In the genomic region with DNA sequence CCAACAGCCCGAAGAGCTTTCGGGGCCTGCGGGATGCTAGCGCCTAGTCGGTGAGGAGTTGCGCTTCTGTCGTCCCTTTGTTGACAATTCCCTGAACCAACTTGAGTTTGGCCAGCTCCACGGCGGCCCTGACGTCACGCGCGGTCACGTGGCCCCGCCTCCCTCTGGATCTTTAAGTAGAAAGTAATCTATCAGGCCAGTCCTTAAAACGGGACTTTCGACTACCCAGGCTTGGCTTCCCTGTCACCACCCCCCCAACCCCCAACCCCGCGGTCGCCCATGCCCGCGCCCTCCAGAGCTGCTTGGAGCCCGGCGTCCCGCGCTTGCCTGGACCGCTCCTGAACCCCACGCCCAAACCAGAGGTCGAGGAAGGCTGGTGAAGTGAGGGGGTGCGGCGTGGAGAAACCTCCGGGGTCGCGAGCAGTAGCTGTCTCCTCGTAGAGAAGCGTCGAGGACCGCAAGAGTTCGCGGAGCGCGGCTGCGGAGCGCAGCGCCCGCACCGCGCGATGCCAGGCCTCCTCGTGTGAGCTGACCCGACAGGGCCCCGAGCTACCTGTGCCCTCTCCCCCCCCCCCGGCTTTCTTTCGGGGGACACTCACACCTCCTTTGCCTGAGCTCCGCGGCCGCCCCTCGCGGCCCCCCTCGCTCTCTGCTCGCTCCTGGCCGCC, we compare ENCODE assay signal across 9 mouse cellular contexts. TPM values are rescaled to one million over a fixed set of nuclear protein-coding genes. Genes with fewer than 3 reads are reported as not detected.
A peak's percentile ranks its signal among the peaks of the same experiment; 100 is the strongest.
DNase-seq lines count a peak whose midpoint lies in the region; ATAC-seq and TF ChIP-seq lines count a peak whose summit lies in the region.
"Had no signal": no experiment of that assay in that cellular context is flagged by ENCODE, and none has a peak within 500 bp of the region (broad histone marks: within the 10 kb centered on the region; RNA-seq: fewer than 3 reads in every experiment).

Foxd3 (plus strand) TSS at position 363 of the 668 bp plus-strand sequence.

- no peaks in the 10 kb centered on the region for H3K9me3 ChIP-seq in kidney, embryonic 14.5 days (ENCODE audit: control insufficient read depth, low read length)
- H3K9me3 ChIP-seq in heart, embryonic 12.5 days (replicated peaks) = no peaks in the 10 kb centered on the region
- H3K9me3 ChIP-seq in liver, embryonic 13.5 days (replicated peaks) = no peaks in the 10 kb centered on the region
- no peaks in the 10 kb centered on the region for H3K9me3 ChIP-seq in stomach, postnatal 0 days (ENCODE audit: control insufficient read depth, low read length)

- no peak within 1 kb of the TSS for H3K27ac ChIP-seq in kidney, embryonic 14.5 days (ENCODE audit: low read depth, low read length)
- H3K27ac ChIP-seq in heart, embryonic 12.5 days (ENCODE audit: poor library complexity, severe bottlenecking) = no peak within 1 kb of the TSS
- H3K27ac ChIP-seq in liver, embryonic 13.5 days = no peak within 1 kb of the TSS
- 0 out of 2 replicates have a peak within 1 kb of the TSS, but pooled peaks have one; percentile 8 for H3K27ac ChIP-seq in stomach, postnatal 0 days (replicated peaks)

- peak within 1 kb of the TSS; percentile 27 for H3K4me3 ChIP-seq in kidney, embryonic 14.5 days (ENCODE audit: low read length)
- peak within 1 kb of the TSS; percentile 45 for H3K4me3 ChIP-seq in heart, embryonic 12.5 days
- H3K4me3 ChIP-seq in liver, embryonic 13.5 days (replicated peaks) = peak within 1 kb of the TSS; percentile 40
- peak within 1 kb of the TSS; percentile 37 for H3K4me3 ChIP-seq in stomach, postnatal 0 days (ENCODE audit: low read depth, low read length)

- H3K9ac ChIP-seq in kidney, embryonic 14.5 days (ENCODE audit: low read depth, low read length) = no peak within 1 kb of the TSS
- H3K9ac ChIP-seq in heart, embryonic 12.5 days = no peak within 1 kb of the TSS
- no peak within 1 kb of the TSS for H3K9ac ChIP-seq in liver, embryonic 13.5 days
- H3K9ac ChIP-seq in stomach, postnatal 0 days (ENCODE audit: low read length) = no peak within 1 kb of the TSS; the same call in 1 of the 2 replicates

- TF ChIP-seq CTCF in stomach, postnatal 0 days (IDR thresholded peaks at IDR 0.05; ENCODE audit: low read depth) = no peak

- H3K27me3 ChIP-seq in kidney, embryonic 14.5 days (ENCODE audit: control insufficient read depth, insufficient read depth, low read length) = peaks cover 88% of the 10 kb centered on the region
- peaks cover 71% of the 10 kb centered on the region for H3K27me3 ChIP-seq in heart, embryonic 12.5 days (replicated peaks)
- H3K27me3 ChIP-seq in liver, embryonic 13.5 days = peaks cover 98% of the 10 kb centered on the region
- H3K27me3 ChIP-seq in stomach, postnatal 0 days (ENCODE audit: control insufficient read depth, insufficient read depth, low read length) = peaks cover 34% of the 10 kb centered on the region
- H3K27me3 ChIP-seq: Patski had no signal

- intact Hi-C loops in gastrocnemius, postnatal 36 days (cut with DNase I) = no loop called here

- H3K4me2 ChIP-seq in kidney, embryonic 14.5 days (replicated peaks; ENCODE audit: low read depth, low read length) = peak within 1 kb of the TSS; percentile 39
- H3K4me2 ChIP-seq in heart, embryonic 12.5 days = peak within 1 kb of the TSS; percentile 64
- H3K4me2 ChIP-seq in liver, embryonic 13.5 days = peak within 1 kb of the TSS; percentile 45
- peak within 1 kb of the TSS; percentile 48 for H3K4me2 ChIP-seq in stomach, postnatal 0 days (replicated peaks; ENCODE audit: low read depth)

- peaks cover 11% of the 10 kb centered on the region; the same call in 1 of the 2 replicates for H3K4me1 ChIP-seq in kidney, embryonic 14.5 days (ENCODE audit: control insufficient read depth, insufficient read depth, low read length)
- H3K4me1 ChIP-seq in heart, embryonic 12.5 days (replicated peaks) = peaks cover 38% of the 10 kb centered on the region
- H3K4me1 ChIP-seq in liver, embryonic 13.5 days (replicated peaks) = peaks cover 21% of the 10 kb centered on the region; the same call in 1 of the 2 replicates
- peaks cover 2% of the 10 kb centered on the region; the same call in 1 of the 2 replicates for H3K4me1 ChIP-seq in stomach, postnatal 0 days (replicated peaks; ENCODE audit: control insufficient read depth, insufficient read depth)

- WGBS in kidney, embryonic 14.5 days = under 1% methylated on average over 56 of the region's 62 CpGs
- 1% methylated on average over 57 of the region's 62 CpGs for WGBS in heart, embryonic 12.5 days
- 2% methylated on average over 61 of the region's 62 CpGs for WGBS in liver, embryonic 13.5 days (ENCODE audit: insufficient replicate concordance)
- WGBS in stomach, postnatal 0 days = 2% methylated on average over 47 of the region's 62 CpGs

- no peaks in the 10 kb centered on the region for H3K36me3 ChIP-seq in kidney, embryonic 14.5 days (ENCODE audit: control insufficient read depth, insufficient read depth, low read length)
- no peaks in the 10 kb centered on the region for H3K36me3 ChIP-seq in heart, embryonic 12.5 days
- no peaks in the 10 kb centered on the region for H3K36me3 ChIP-seq in liver, embryonic 13.5 days
- H3K36me3 ChIP-seq in stomach, postnatal 0 days (ENCODE audit: control insufficient read depth, insufficient read depth, low read length) = no peaks in the 10 kb centered on the region

- DNase-seq in kidney, postnatal 36 days = no peak
- peak; percentile 20 for DNase-seq in adrenal gland, postnatal 25 days
- DNase-seq in liver, embryonic 13.5 days = no peak
- peak; percentile 52 for DNase-seq in stomach, postnatal 0 days (ENCODE audit: low spot score)
- no peak for DNase-seq in right cerebral cortex, postnatal 4 days
- no peak for DNase-seq in gastrocnemius, postnatal 36 days

- ATAC-seq in kidney, embryonic 14.5 days (ENCODE audit: low FRiP score, low TSS enrichment) = 0 out of 2 replicates have a peak, but pooled peaks have one; percentile 40
- peak; percentile 34; the same call in 1 of the 2 replicates for ATAC-seq in heart, embryonic 12.5 days (ENCODE audit: insufficient number of reproducible peaks, low FRiP score)
- no peak for ATAC-seq in liver, embryonic 13.5 days (ENCODE audit: low read depth)
- ATAC-seq in stomach, postnatal 0 days (ENCODE audit: low FRiP score, low TSS enrichment) = peak; percentile 63; the same call in 1 of the 2 replicates
- ATAC-seq: Patski had no signal

- no peak for TF ChIP-seq EP300 in stomach, postnatal 0 days (optimal IDR thresholded peaks at IDR 0.05)

RNA-seq across cellular contexts. Expression of gene Foxd3, which starts in this region (rescaled TPM):
- not detected in 2 replicates for polyA plus RNA-seq in kidney, embryonic 14.5 days (2014; fragmentation: Nextera tagmentation; extraction: Ambion mirVana)
- total RNA-seq in adrenal gland, postnatal 25 days (2021) = 0.49 and 1.0 TPM in 2 replicates
- polyA plus RNA-seq in heart, embryonic 12.5 days (2016; fragmentation: Nextera tagmentation; extraction: Ambion mirVana) = not detected in 2 replicates
- polyA plus RNA-seq in liver, embryonic 13.5 days (2015; fragmentation: Nextera tagmentation; extraction: Ambion mirVana) = not detected in 2 replicates
- 0.62 and 0.65 TPM in 2 replicates for polyA plus RNA-seq in stomach, postnatal 0 days (2015; fragmentation: Nextera tagmentation; extraction: Ambion mirVana)
- 1 to 10 TPM; 1.2 to 1.3 TPM for total RNA-seq in gastrocnemius, postnatal 36 days (2021)
- polyA plus RNA-seq: Patski had no signal

Comparison
In these comparisons a context has a peak if more than half of its experiments do, and no peak if none do; other contexts are left out.
1. Peak in ATAC-seq, H3K4me3 ChIP-seq and H3K4me2 ChIP-seq in kidney, embryonic 14.5 days; RNA of the gene not detected or under 1 TPM.
2. Peak in ATAC-seq, H3K4me3 ChIP-seq and H3K4me2 ChIP-seq in heart, embryonic 12.5 days; RNA of the gene not detected or under 1 TPM.
3. Peak in DNase-seq, ATAC-seq, H3K4me3 ChIP-seq, H3K27ac ChIP-seq and H3K4me2 ChIP-seq in stomach, postnatal 0 days; RNA of the gene not detected or under 1 TPM.